Mouse (Mus musculus) mouse embryonic stem cell (cell line): ENCODE results near the gene Chrdl2.
"Not testable (repeated sequence)": the region's sequence is repeated elsewhere in the genome, so short reads cannot be mapped to it uniquely, and the experiment has no call there.

ENCODE experiments used
- in situ Hi-C, 2 experiments: fragments of 300-500 bp; cut with MboI; formaldehyde crosslinking; loops; 1 replicate in 1 of 2; 3 replicates in 1 of 2; pipeline ENCODE4 v1.14.3; 2019 to 2020; ENCODE audit warnings: low sequenced_read_pairs in 2 of 2, low pct_unique_long_range_greater_than_20kb in 1 of 2, mixed read lengths in 1 of 2; ENCODE audit not compliant: unreplicated experiment in 1 of 2

Gene Chrdl2

DNA sequence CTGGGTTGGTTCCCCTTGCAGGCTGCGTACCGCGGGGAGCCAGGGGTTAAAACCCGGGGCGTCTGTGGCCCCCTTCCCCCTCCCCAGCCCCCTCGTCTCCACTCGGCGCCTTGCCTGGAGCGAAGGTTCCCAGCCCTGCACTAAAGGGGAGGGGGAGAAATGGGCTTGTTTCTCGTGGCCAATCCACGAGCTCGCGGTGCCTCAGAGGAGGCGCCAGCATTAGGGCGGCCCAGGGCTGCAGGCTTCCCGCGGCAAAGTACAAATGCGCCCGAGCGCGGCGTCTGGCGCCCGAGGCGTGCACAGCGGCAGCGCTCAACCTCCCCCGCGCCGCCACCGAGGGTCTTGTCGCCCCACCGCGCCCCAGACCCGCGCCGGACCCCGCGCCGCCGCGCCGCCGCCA lies at the start of gene Chrdl2:
Gene Chrdl2 (plus strand): TSS at position 383 of the 400 bp plus-strand sequence.
- in situ Hi-C loops: no loop called here

- in situ Hi-C loops: no loop called here
Measured at GRCm38 (mm10) chr7:99957226-99957965, 48.6 kb upstream of the Chrdl2 start.

GRCm38 (mm10) chr7:99960571-99960970 lies 45.4 kb upstream of the Chrdl2 start:
- in situ Hi-C loops: not testable (repeated sequence)

GRCm38 (mm10) chr7:99961518-99961917 lies 44.5 kb upstream of the Chrdl2 start:
- in situ Hi-C loops: no loop called here

- in situ Hi-C loops: no loop called here
Measured at GRCm38 (mm10) chr7:99962536-99963236, 43.3 kb upstream of the Chrdl2 start.

DNA sequence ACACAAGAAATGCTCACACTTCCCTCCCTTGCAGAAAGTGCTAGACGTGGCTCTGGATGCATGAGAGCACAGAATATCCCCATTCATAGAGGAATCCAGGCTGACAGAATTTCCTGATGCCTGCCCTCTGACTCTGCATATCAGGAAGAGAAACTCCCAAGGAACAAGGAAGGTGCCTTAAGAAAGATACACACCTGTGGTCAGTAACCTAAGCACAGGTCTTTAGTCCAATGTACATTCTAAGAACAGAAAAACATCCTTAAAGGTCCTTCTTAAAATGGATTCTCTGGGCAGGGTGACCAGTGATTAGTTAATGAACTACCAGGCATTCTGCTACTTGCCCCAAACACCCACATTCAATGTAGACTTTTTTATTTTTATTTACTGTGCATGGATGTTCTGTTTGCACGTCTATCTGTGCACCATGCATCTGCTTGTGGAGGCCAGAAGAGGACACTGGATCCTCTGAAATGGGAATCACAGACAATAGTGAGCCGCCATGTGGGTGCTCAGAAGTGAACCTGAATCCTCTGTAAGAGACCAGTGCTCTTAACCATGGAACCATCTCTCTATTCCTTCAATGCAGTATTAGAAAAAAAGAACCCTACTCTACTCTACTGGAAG lies 42.6 kb upstream of the Chrdl2 start:
- in situ Hi-C loops: no loop called here

DNA sequence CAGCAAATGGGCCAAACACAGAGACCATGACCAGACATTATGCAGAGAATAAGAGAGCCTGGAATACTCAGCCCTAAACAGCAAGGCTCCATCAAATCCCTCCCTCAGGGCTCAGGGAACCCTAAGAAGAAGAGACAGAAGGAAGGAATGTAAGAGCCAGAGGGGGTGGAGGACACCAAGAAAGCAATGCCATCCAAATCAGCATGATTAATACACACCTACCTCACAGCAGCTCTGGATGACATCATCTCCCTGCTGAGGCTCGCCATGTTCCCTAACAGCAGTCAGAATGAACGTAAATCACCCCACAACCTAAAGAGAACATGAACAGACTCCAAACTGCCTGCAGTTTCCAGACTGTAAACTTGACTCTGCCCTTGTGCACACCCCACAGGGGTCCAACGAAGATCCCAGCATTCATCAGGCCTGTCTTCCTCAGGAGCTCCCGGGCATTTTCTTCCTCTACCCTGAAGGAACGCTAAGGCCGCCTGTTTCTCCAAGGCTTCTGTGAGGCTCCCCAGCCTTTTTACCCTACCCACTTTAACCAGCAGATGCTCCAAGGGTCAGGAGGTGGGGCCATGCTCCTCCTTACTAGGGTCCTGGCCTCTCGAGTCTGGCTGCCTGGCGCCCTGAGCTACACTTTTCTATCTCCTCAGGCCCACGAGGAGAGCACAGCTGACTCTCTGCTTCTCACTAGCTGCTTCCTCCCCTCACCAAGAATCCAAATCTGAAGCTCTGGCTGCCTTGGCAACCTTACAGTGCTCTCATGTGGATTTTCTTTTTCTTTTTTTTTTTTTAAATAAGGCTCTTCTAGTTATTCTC lies 40.7 kb upstream of the Chrdl2 start:
- in situ Hi-C loops: no loop called here

DNA sequence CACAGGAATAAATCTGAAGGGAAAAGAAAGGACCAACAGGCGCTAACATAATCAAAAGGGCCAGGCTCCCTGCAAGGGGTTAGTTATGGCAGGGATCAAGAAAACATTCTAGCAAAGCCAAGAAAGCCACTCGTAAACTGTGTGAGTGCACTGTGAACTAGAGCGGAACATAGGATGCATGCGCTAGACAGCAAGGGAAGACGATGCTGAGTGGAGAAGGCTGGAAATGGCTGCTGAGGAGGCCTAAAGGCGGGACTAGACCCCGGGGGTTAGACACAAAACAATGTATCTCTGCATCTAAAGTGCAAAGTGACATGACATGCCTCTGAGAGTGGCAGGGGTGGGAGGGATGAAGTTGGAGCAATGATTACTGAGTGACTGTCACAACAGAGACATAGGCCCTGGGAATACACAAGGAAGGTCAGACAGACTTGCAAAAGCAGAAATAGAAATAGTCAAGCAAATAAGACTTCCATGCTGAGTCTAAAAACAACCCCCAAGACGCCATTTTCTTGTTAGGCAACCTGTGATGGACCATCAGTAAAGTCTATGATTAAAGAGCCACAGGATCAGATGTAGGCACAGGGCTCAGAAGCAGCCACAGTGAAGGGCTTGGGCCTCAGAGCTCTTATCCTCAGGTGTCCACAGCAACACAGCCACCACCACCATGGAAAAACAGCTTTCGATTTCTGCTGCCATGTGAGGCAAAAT lies 39.8 kb upstream of the Chrdl2 start:
- in situ Hi-C loops: no loop called here

DNA sequence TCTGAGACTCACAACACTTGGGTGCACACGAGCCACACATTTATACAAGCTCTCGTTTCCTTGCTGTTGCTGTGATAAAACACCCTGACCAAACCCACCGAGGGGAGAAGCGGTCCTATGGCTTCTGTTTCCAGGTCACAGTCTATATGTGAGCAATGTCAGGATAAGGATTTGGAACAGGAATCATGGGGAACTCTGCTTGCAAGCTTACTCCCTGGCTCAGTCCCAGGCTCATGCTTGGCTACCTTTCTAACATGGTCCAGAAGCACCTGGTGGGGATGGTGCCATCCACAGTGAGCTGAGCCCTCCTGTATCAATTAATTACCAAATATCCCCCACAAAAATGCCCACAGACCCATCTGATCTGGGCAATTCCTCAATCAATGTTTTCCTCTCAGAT lies 36.8 kb upstream of the Chrdl2 start:
- in situ Hi-C loops: no loop called here

GRCm38 (mm10) chr7:99971926-99972325 lies 34.0 kb upstream of the Chrdl2 start:
- in situ Hi-C loops: no loop called here

DNA sequence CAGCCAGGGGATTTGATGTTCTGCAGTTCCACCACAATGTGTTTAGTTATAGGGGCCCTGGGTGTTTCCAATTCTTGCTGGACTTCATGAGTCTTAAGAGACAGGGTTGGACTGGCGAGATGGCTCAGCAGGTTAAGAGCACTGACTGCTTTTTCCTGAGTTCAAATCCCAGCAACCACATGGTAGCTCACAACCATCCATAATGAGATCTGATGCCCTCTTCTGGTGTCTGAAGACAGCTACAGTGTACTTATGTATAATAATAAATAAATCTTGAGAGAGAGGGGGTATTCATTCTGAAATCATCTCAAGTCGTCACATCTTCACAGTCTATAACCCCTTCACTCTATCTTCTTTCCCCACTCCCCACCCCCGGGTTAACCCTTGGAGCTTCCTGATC lies 33.1 kb upstream of the Chrdl2 start:
- in situ Hi-C loops: not testable (repeated sequence)

GRCm38 (mm10) chr7:99974208-99974970 lies 31.6 kb upstream of the Chrdl2 start:
- in situ Hi-C loops: no loop called here

DNA sequence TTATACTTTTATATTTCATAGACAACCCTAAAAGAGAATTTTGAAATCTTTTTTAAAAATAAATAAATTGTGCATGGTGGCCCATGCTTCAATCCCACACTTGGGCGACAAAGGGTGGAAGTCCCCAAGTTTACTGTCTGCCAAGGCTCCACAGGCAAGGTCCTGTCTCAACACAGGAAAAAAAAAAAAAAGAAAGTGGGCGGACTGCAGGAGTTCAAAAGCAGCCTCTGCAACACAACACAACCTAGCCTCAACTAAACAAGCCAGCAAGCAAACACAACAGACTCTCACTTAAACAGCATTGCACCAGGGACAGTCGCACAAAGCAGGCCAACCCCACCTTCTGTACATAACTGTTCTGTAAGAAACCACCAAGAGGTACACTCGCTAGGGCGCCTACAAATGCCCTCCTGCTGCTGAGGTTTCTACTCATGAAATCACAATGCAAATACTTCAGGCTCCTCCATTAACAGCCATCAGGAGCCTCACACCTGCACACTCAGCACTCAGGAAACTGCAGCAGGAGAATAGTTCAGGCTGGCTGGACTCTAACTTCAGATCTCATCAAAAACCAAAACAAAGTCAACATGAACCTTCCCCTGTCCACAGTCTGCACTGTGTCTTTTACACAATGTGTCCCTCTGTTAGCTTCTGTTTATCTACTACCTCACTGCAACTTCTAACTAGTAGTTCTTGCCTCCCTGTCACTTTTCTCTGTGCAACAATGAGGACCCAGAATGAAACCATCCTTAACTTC lies 30.0 kb upstream of the Chrdl2 start:
- in situ Hi-C loops: no loop called here

- in situ Hi-C loops: no loop called here
Measured at GRCm38 (mm10) chr7:99978041-99978440, 27.9 kb upstream of the Chrdl2 start.

DNA sequence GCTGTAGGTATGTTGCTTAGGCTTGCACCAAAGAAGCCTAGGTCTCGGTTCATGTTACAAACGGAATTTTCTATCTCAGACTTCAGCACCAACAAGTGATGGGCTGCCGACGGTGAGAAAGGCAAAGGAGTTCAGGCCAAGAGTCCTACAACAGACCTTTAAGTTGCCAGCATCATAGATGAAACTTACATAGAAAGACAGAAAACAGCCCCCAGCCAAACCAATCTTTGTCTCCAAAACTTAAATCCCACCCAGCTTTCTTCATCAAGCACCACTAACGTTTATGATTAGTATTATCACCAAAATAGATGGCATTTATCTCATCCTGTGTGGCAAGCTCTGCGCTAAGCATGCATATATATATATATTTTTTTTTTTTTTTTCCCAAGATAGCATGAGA lies 26.9 kb upstream of the Chrdl2 start:
- in situ Hi-C loops: no loop called here

- in situ Hi-C loops: no loop called here
Measured at GRCm38 (mm10) chr7:99979546-99980131, 26.3 kb upstream of the Chrdl2 start.

DNA sequence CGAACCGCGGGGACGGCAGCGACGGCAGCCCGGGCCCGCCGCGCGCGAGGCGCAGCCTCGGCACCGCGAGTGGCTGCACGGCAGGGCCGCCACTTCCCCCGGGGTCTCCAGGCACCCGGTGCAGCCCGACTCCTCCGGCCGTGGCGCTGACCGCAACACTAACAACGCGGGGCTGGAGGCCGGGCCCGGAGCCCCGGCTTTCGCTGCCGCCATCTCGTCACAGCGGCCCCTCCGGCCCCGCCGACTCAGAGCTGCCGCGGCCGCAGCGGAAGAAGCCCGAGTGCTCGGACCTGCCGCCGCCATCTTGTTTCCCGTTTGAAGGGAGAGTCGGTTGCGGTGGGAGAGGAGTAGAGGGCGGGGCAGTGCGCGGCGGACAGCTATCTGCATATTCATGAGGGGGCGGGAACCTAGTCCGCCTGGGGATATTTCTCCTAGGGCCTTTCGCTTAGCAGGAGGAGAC lies 25.8 kb upstream of the Chrdl2 start, which contains the start of gene Rnf169:
Gene Rnf169 (minus strand): TSS at position 317 of the 460 bp plus-strand sequence.
- in situ Hi-C loops: no loop called here
